Mouse (Mus musculus) MEL (cell line): ENCODE data around the gene Rnf130. TPM values are rescaled to one million over a fixed set of nuclear protein-coding genes. Genes with fewer than 3 reads are reported as not detected.

ENCODE experiments used
- DNase-seq: peaks from one replicate; pipeline ENCODE4 v3.0.0; 2011; ENCODE audit warnings: low read depth, low spot score
- H3K27ac ChIP-seq: 2 replicates; pipeline ENCODE4 v1.5.1; 2012; ENCODE audit warnings: low read depth, mild to moderate bottlenecking, control low read depth, low read length, moderate library complexity; ENCODE audit not compliant: control insufficient read depth
- H3K27me3 ChIP-seq, 2 experiments: fragments of 150-350 bp in 1 of 2; sonication (generic) in 1 of 2; 2 replicates each; pipeline ENCODE4 v1.6.1; 2012; ENCODE audit warnings: low read length in 2 of 2, mild to moderate bottlenecking in 2 of 2, improper control_type of control experiment in 1 of 2, moderate library complexity in 1 of 2; ENCODE audit not compliant: insufficient read depth in 2 of 2, control insufficient read depth in 1 of 2
- H3K36me3 ChIP-seq, 2 experiments: 2 replicates each; pipeline ENCODE4 v1.6.1; 2012 to 2014; ENCODE audit warnings: low read length in 2 of 2, improper control_type of control experiment in 1 of 2, inconsistent platforms in 1 of 2, mild to moderate bottlenecking in 1 of 2; ENCODE audit not compliant: insufficient read depth in 2 of 2, control insufficient read depth in 1 of 2
- H3K4me1 ChIP-seq, 2 experiments: fragments of 150-350 bp in 1 of 2; sonication (generic) in 1 of 2; 2 replicates each; pipeline ENCODE4 v1.6.1; 2012; ENCODE audit warnings: low read length in 2 of 2, improper control_type of control experiment in 1 of 2, mild to moderate bottlenecking in 1 of 2; ENCODE audit not compliant: insufficient read depth in 2 of 2, control insufficient read depth in 1 of 2
- H3K4me3 ChIP-seq, 2 experiments: fragments of 150-350 bp in 1 of 2; sonication (generic) in 1 of 2; 2 replicates each; pipeline ENCODE4 v1.5.1; 2012; ENCODE audit warnings: low read depth in 2 of 2, low read length in 2 of 2, mild to moderate bottlenecking in 2 of 2, moderate library complexity in 2 of 2, control low read depth in 1 of 2, improper control_type of control experiment in 1 of 2; ENCODE audit not compliant: control insufficient read depth in 1 of 2, insufficient read depth in 1 of 2
- H3K79me2 ChIP-seq: 2 replicates; pipeline ENCODE4 v1.6.1; 2012; ENCODE audit warnings: mild to moderate bottlenecking, low read length, moderate library complexity; ENCODE audit not compliant: control insufficient read depth, poor library complexity, insufficient read depth
- H3K9ac ChIP-seq: 2 replicates; pipeline ENCODE4 v1.6.1; 2012; ENCODE audit warnings: low read depth, mild to moderate bottlenecking, control low read depth, low read length, moderate library complexity; ENCODE audit not compliant: control insufficient read depth, poor library complexity, severe bottlenecking
- H3K9me3 ChIP-seq: fragments of 150-350 bp; sonication (generic); replicated peaks from 2 replicates; pipeline ENCODE4 v1.6.1; 2012; ENCODE audit warnings: mild to moderate bottlenecking, low read length, improper control_type of control experiment, moderate library complexity; ENCODE audit not compliant: insufficient read depth
- BHLHE40 ChIP-seq: IDR thresholded peaks from 2 replicates; pipeline ENCODE4 v1.6.1; 2012; ENCODE audit warnings: low read depth, mild to moderate bottlenecking, inconsistent platforms, low read length, improper control_type of control experiment, borderline replicate concordance
- CHD1 ChIP-seq: IDR thresholded peaks from 2 replicates; pipeline ENCODE4 v1.6.1; 2012; ENCODE audit warnings: low read depth, mild to moderate bottlenecking, inconsistent platforms, low read length, improper control_type of control experiment
- E2F4 ChIP-seq: IDR thresholded peaks from 2 replicates; pipeline ENCODE4 v1.6.1; 2011; ENCODE audit warnings: low read depth, low read length, improper control_type of control experiment, borderline replicate concordance
- ELF1 ChIP-seq: IDR thresholded peaks from 2 replicates; pipeline ENCODE4 v1.6.1; 2014; ENCODE audit warnings: low read depth, mild to moderate bottlenecking, inconsistent platforms, low read length, improper control_type of control experiment, moderate library complexity
- EP300 ChIP-seq, 2 experiments: IDR thresholded peaks; 2 replicates each; pipeline ENCODE4 v1.6.1; 2011; ENCODE audit warnings: improper control_type of control experiment in 2 of 2, low read length in 2 of 2, low read depth in 1 of 2, mild to moderate bottlenecking in 1 of 2
- GABPA ChIP-seq: IDR thresholded peaks from 2 replicates; pipeline ENCODE4 v1.6.1; 2012; ENCODE audit warnings: low read depth, mild to moderate bottlenecking, inconsistent platforms, low read length, improper control_type of control experiment, moderate library complexity
- GATA1 ChIP-seq: IDR thresholded peaks from 2 replicates; pipeline ENCODE4 v1.6.1; 2011; ENCODE audit warnings: low read depth, low read length, improper control_type of control experiment
- HCFC1 ChIP-seq: IDR thresholded peaks from 2 replicates; pipeline ENCODE4 v1.6.1; 2012; ENCODE audit warnings: low read depth, mild to moderate bottlenecking, inconsistent platforms, low read length, improper control_type of control experiment, moderate library complexity
- JUND ChIP-seq: IDR thresholded peaks from 2 replicates; pipeline ENCODE4 v1.6.1; 2011; ENCODE audit warnings: low read depth, mild to moderate bottlenecking, improper control_type of control experiment, low read length
- KAT2A ChIP-seq: conservative IDR thresholded peaks from 2 replicates; pipeline ENCODE4 v1.6.1; 2012; ENCODE audit warnings: low read depth, low read length, improper control_type of control experiment, inconsistent platforms
- MAFK ChIP-seq: IDR thresholded peaks from 2 replicates; pipeline ENCODE4 v1.6.1; 2011; ENCODE audit warnings: low read depth, mild to moderate bottlenecking, low read length, improper control_type of control experiment, borderline replicate concordance
- MAX ChIP-seq: IDR thresholded peaks from 2 replicates; pipeline ENCODE4 v1.6.1; 2011; ENCODE audit warnings: low read length, improper control_type of control experiment
- MAZ ChIP-seq: IDR thresholded peaks from 2 replicates; pipeline ENCODE4 v1.6.1; 2012; ENCODE audit warnings: low read depth, mild to moderate bottlenecking, inconsistent platforms, low read length, improper control_type of control experiment
- MEF2A ChIP-seq: IDR thresholded peaks from 2 replicates; pipeline ENCODE4 v1.6.1; 2014; ENCODE audit warnings: low read depth, mild to moderate bottlenecking, inconsistent platforms, low read length, improper control_type of control experiment; ENCODE audit not compliant: poor library complexity, insufficient replicate concordance, severe bottlenecking; ENCODE audit errors: extremely low read depth
- MXI1 ChIP-seq: IDR thresholded peaks from 2 replicates; pipeline ENCODE4 v1.6.1; 2011; ENCODE audit warnings: mild to moderate bottlenecking, low read depth, low read length, improper control_type of control experiment
- MYB ChIP-seq: IDR thresholded peaks from 2 replicates; pipeline ENCODE4 v1.6.1; 2011; ENCODE audit warnings: mild to moderate bottlenecking, low read depth, low read length, improper control_type of control experiment
- MYC ChIP-seq: IDR thresholded peaks from 2 replicates; pipeline ENCODE4 v1.6.1; 2011; ENCODE audit warnings: low read depth, mild to moderate bottlenecking, low read length, improper control_type of control experiment, moderate library complexity
- NELFE ChIP-seq: IDR thresholded peaks from 2 replicates; pipeline ENCODE4 v1.6.1; 2011; ENCODE audit warnings: low read depth, low read length, improper control_type of control experiment
- NRF1 ChIP-seq: IDR thresholded peaks from 2 replicates; pipeline ENCODE4 v1.6.1; 2014; ENCODE audit warnings: low read depth, mild to moderate bottlenecking, inconsistent platforms, low read length, improper control_type of control experiment, moderate library complexity; ENCODE audit not compliant: poor library complexity, insufficient read depth, severe bottlenecking
- POLR2A ChIP-seq, 2 experiments: IDR thresholded peaks; 2 replicates each; pipeline ENCODE4 v1.6.1; 2011 to 2012; ENCODE audit warnings: low read length in 2 of 2, mild to moderate bottlenecking in 2 of 2, control low read depth in 1 of 2, improper control_type of control experiment in 1 of 2, low read depth in 1 of 2, moderate library complexity in 1 of 2; ENCODE audit not compliant: control insufficient read depth in 1 of 2, insufficient read depth in 1 of 2, poor library complexity in 1 of 2
- POLR2AphosphoS5 ChIP-seq: IDR thresholded peaks from 2 replicates; pipeline ENCODE4 v1.6.1; 2012; ENCODE audit warnings: low read depth, borderline replicate concordance, mild to moderate bottlenecking, inconsistent platforms, low read length, moderate library complexity, mixed read lengths
- RAD21 ChIP-seq: IDR thresholded peaks from 2 replicates; pipeline ENCODE4 v1.6.1; 2011; ENCODE audit warnings: mild to moderate bottlenecking, low read depth, low read length, improper control_type of control experiment
- RCOR1 ChIP-seq: IDR thresholded peaks from 2 replicates; pipeline ENCODE4 v1.6.1; 2012; ENCODE audit warnings: low read depth, mild to moderate bottlenecking, inconsistent platforms, low read length, improper control_type of control experiment
- SIN3A ChIP-seq: IDR thresholded peaks from 2 replicates; pipeline ENCODE4 v1.6.1; 2012; ENCODE audit warnings: low read length, improper control_type of control experiment, inconsistent platforms
- SMC3 ChIP-seq: IDR thresholded peaks from 2 replicates; pipeline ENCODE4 v1.6.1; 2011; ENCODE audit warnings: low read depth, low read length, improper control_type of control experiment
- TAL1 ChIP-seq: IDR thresholded peaks from 2 replicates; pipeline ENCODE4 v1.6.1; 2012; ENCODE audit warnings: mild to moderate bottlenecking, inconsistent platforms, low read length, moderate library complexity, mixed read lengths
- TBP ChIP-seq: IDR thresholded peaks from 2 replicates; pipeline ENCODE4 v1.8.0; 2011; ENCODE audit warnings: low read depth, low read length, improper control_type of control experiment
- TCF12 ChIP-seq: IDR thresholded peaks from 2 replicates; pipeline ENCODE4 v1.6.1; 2014; ENCODE audit warnings: low read depth, mild to moderate bottlenecking, inconsistent platforms, low read length, improper control_type of control experiment, moderate library complexity
- UBTF ChIP-seq: IDR thresholded peaks from 2 replicates; pipeline ENCODE4 v1.6.1; 2012; ENCODE audit warnings: low read depth, mild to moderate bottlenecking, inconsistent platforms, low read length, improper control_type of control experiment, moderate library complexity, borderline replicate concordance; ENCODE audit not compliant: insufficient read depth
- USF1 ChIP-seq: IDR thresholded peaks from 2 replicates; pipeline ENCODE4 v1.6.1; 2014; ENCODE audit warnings: low read depth, mild to moderate bottlenecking, inconsistent platforms, low read length, improper control_type of control experiment, moderate library complexity
- USF2 ChIP-seq, 2 experiments: IDR thresholded peaks; 2 replicates each; pipeline ENCODE4 v1.6.1; 2011 to 2012; ENCODE audit warnings: improper control_type of control experiment in 2 of 2, low read length in 2 of 2, borderline replicate concordance in 1 of 2, inconsistent platforms in 1 of 2, low read depth in 1 of 2, mild to moderate bottlenecking in 1 of 2; ENCODE audit not compliant: insufficient read depth in 1 of 2
- ZC3H11A ChIP-seq: IDR thresholded peaks from 2 replicates; pipeline ENCODE4 v1.6.1; 2012; ENCODE audit warnings: low read depth, mild to moderate bottlenecking, inconsistent platforms, low read length, improper control_type of control experiment
- ZKSCAN1 ChIP-seq: IDR thresholded peaks from 2 replicates; pipeline ENCODE4 v1.6.1; 2012; ENCODE audit warnings: low read depth, mild to moderate bottlenecking, inconsistent platforms, low read length, improper control_type of control experiment, moderate library complexity
- ZMIZ1 ChIP-seq: IDR thresholded peaks from 2 replicates; pipeline ENCODE4 v1.6.1; 2012; ENCODE audit warnings: low read depth, mild to moderate bottlenecking, inconsistent platforms, low read length, improper control_type of control experiment, moderate library complexity
- ZNF384 ChIP-seq: IDR thresholded peaks from 2 replicates; pipeline ENCODE4 v1.6.1; 2012; ENCODE audit warnings: low read depth, mild to moderate bottlenecking, inconsistent platforms, low read length, improper control_type of control experiment
- polyA plus RNA-seq, 2 experiments: library from polyadenylated mRNA; stranded (reverse) in 1 of 2; unstranded in 1 of 2; fragments of >175 nt in 1 of 2; fragments of >200 nt in 1 of 2; gene quantifications; 2 replicates each; pipeline versions ENCODE4 v1.2.1 to v1.2.4; 2012; ENCODE audit warnings: low replicate concordance in 2 of 2, low read depth in 1 of 2; ENCODE audit not compliant: insufficient read length in 2 of 2, insufficient read depth in 1 of 2, missing spikeins in 1 of 2
- total RNA-seq: library from RNA; depleted of rRNA; stranded (reverse); fragments of 300-350 nt; gene quantifications from 2 replicates; pipeline ENCODE4 v1.2.3, GENCODE M21; 2012

The Rnf130 gene
- total and polyA plus RNA-seq, 3 experiments, result 59.5 to 507 (median 78.2) TPM

GRCm38 (mm10) chr11:50042345-50042997 lies 17.3 kb downstream of the Rnf130 start:
- Histone ChIP-seq H3K9me3 (no peaks in the 10 kb centered on the region), H3K36me3 (peaks cover 0 to 77% of the 10 kb centered on the region in 2 experiments; a peak in 2 of 4 replicates), H3K4me3 (peak overlapping the region; percentile 24 to 42), H3K27ac (peak overlapping the region; percentile 100), H3K79me2 (peaks cover 20% of the 10 kb centered on the region), H3K27me3 (no peaks in the 10 kb centered on the region), H3K4me1 (peaks cover 47 to 57% of the 10 kb centered on the region in 2 experiments), H3K9ac (peak overlapping the region; percentile 72)
- DNase-seq, result peak; percentile 95
- TF ChIP-seq POLR2A (IDR thresholded peaks at IDR 0.05; ENCODE audit: control insufficient read depth in 1 of 2, insufficient read depth in 1 of 2, low read depth in 1 of 2, low read length in 2 of 2, poor library complexity in 1 of 2), result peak in 1 of 2 experiments; percentile 73; a peak in 2 of 4 replicates
- no peak for TF ChIP-seq ZC3H11A
- TF ChIP-seq MAZ, result no peak
- peak; percentile 42; the same call in 1 of the 2 replicates for TF ChIP-seq HCFC1
- TF ChIP-seq USF1, result no peak
- no peak for TF ChIP-seq GABPA
- TF ChIP-seq RAD21, result no peak
- peak; percentile 65 for TF ChIP-seq TAL1
- TF ChIP-seq NELFE, result peak; percentile 74; the same call in 1 of the 2 replicates
- no peak for TF ChIP-seq SMC3
- TF ChIP-seq SIN3A, result peak; percentile 96
- 0 out of 2 replicates have a peak, but pooled peaks have one; percentile 31 for TF ChIP-seq KAT2A
- TF ChIP-seq MYC, result peak; percentile 91
- peak; percentile 62; the same call in 1 of the 2 replicates for TF ChIP-seq ZNF384
- TF ChIP-seq E2F4, result no peak
- peak; percentile 83 for TF ChIP-seq TBP
- no peak for TF ChIP-seq ZKSCAN1
- no peak for TF ChIP-seq NRF1
- TF ChIP-seq RCOR1, result peak; percentile 94
- TF ChIP-seq EP300 (IDR thresholded peaks at IDR 0.05; ENCODE audit: low read depth in 1 of 2, low read length in 2 of 2), result peak; percentile 99
- TF ChIP-seq ZMIZ1, result peak; percentile 66; the same call in 1 of the 2 replicates
- no peak for TF ChIP-seq MEF2A
- no peak for TF ChIP-seq POLR2AphosphoS5
- TF ChIP-seq MXI1, result peak; percentile 90
- TF ChIP-seq JUND, result peak; percentile 68; the same call in 1 of the 2 replicates
- TF ChIP-seq CHD1, result 0 out of 2 replicates have a peak, but pooled peaks have one; percentile 90
- peak; percentile 94 for TF ChIP-seq MYB
- no peak for TF ChIP-seq MAFK
- no peak for TF ChIP-seq UBTF
- TF ChIP-seq GATA1, result peak; percentile 99
- TF ChIP-seq TCF12, result peak; percentile 90
- TF ChIP-seq ELF1, result peak; percentile 87
- no peak for TF ChIP-seq USF2 (IDR thresholded peaks at IDR 0.05; ENCODE audit: borderline replicate concordance in 1 of 2, insufficient read depth in 1 of 2, low read depth in 1 of 2, low read length in 2 of 2)
- TF ChIP-seq MAX, result peak; percentile 63; the same call in 1 of the 2 replicates
- TF ChIP-seq BHLHE40, result 0 out of 2 replicates have a peak, but pooled peaks have one; percentile 7
